Mouse (Mus musculus): ENCODE data around the gene Helz2. TPM values are rescaled to one million over a fixed set of nuclear protein-coding genes. Genes with fewer than 3 reads are reported as not detected.

Helz2 gene
- polyA plus RNA-seq, 1 experiment from 2014 or later, result 3.1 TPM

DNA sequence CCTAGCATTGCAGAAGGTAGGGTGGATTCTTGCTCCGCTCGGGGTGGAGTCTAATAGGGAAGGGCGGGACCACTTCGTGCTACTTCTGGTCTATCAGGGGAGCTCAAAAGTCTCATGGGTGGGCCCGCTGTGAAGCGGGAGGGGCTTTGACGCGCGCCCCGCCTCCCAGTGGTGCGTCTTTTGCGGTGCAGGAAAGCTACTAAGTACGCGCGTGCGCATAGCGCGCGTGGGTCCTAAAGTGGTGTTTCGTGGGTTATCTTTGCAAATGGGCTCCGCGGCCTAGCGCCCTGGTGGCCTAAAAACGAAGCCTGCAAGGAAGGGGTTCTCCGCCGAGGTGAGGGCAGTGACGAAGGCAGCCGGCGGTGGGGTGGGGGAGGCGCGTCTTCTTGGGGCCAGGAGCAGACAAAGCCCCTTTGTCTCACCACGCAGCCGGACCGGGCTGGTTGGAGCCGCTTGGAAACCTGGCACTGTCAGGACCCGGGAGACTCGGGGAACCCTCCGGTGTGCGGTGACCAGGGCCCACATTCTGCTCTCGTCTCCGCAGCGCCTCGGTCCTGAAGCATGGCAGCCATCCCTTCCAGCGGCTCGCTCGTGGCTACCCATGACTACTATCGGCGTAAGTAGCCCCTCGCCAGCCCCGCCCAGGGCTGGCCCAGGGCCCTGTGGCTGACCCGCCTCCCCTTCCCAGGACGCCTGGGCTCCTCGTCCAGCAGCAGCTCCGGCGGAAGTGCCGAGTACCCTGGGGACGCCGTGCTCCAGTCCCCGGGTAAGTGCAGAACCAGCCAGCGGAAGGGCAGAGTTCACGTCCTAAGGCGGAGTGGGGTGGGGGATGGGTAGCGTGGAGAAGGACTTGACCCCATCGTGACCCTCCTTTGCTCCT lies 54.5 kb downstream of the Helz2 start, which contains the start of gene Ppdpf:
Ppdpf (plus strand) TSS at position 127 of the 880 bp plus-strand sequence.
- under 1% methylated on average over 58 of the region's 64 CpGs for WGBS
- no peaks in the 10 kb centered on the region for H3K36me3 ChIP-seq (ENCODE audit: insufficient read depth, low read length)
- H3K9ac ChIP-seq (replicated peaks; ENCODE audit: low read depth), result peak within 1 kb of the TSS; percentile 79
- no peaks in the 10 kb centered on the region for H3K27me3 ChIP-seq (replicated peaks; ENCODE audit: insufficient read depth, low read length)
- H3K4me2 ChIP-seq (replicated peaks; ENCODE audit: low read depth, low read length), result peak within 1 kb of the TSS; percentile 78
- peak; percentile 98 for DNase-seq (ENCODE audit: low spot score)
- peak within 1 kb of the TSS; percentile 68 for H3K4me3 ChIP-seq (ENCODE audit: low read depth, low read length)
- H3K27ac ChIP-seq (ENCODE audit: low read length), result peak within 1 kb of the TSS; percentile 97
- H3K9me3 ChIP-seq (ENCODE audit: low read length), result no peaks in the 10 kb centered on the region
- TF ChIP-seq EP300 (IDR thresholded peaks at IDR 0.05), result peak; percentile 56
- peak; percentile 50 for TF ChIP-seq CTCF (IDR thresholded peaks at IDR 0.05)
- peak; percentile 95 for ATAC-seq
- H3K4me1 ChIP-seq (ENCODE audit: insufficient read depth, low read depth, low read length), result peaks cover 9% of the 10 kb centered on the region; the same call in 1 of the 2 replicates

DNA sequence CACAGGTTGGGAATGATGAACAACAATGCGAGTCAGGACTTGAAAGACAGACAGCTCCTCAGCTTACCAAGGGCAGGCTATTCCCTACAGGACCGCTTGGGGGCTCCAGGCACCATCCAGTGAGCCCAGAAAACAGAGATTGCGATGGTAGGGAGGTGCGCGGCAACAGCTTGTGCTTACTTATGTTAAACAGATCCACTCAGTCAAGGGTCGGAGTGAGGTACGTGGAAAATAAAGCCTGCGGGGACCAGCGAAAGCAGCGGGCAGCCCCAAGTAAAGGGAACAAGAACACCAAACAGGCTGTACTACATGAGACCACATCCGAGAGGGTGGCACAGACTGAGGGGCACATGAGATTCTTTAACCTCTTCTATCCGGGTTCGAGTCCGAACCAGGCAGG lies 55.2 kb downstream of the Helz2 start:
- Histone ChIP-seq H3K27ac (ENCODE audit: low read length) (peak overlapping the region; percentile 97), H3K4me2 (replicated peaks; ENCODE audit: low read depth, low read length) (peak overlapping the region; percentile 78), H3K9me3 (ENCODE audit: low read length) (no peaks in the 10 kb centered on the region), H3K4me1 (ENCODE audit: insufficient read depth, low read depth, low read length) (peaks cover 9% of the 10 kb centered on the region; the same call in 1 of the 2 replicates), H3K4me3 (ENCODE audit: low read depth, low read length) (peak overlapping the region; percentile 68), H3K27me3 (replicated peaks; ENCODE audit: insufficient read depth, low read length) (no peaks in the 10 kb centered on the region), H3K36me3 (ENCODE audit: insufficient read depth, low read length) (no peaks in the 10 kb centered on the region), H3K9ac (replicated peaks; ENCODE audit: low read depth) (peak overlapping the region; percentile 79; the same call in 1 of the 2 replicates)
- TF ChIP-seq EP300 (IDR thresholded peaks at IDR 0.05) (no peak), CTCF (IDR thresholded peaks at IDR 0.05) (peak; percentile 99)
- WGBS, result under 1% methylated on average over 14 of the region's 14 CpGs
- ATAC-seq (peak; percentile 80), DNase-seq (ENCODE audit: low spot score) (peak; percentile 95)

DNA sequence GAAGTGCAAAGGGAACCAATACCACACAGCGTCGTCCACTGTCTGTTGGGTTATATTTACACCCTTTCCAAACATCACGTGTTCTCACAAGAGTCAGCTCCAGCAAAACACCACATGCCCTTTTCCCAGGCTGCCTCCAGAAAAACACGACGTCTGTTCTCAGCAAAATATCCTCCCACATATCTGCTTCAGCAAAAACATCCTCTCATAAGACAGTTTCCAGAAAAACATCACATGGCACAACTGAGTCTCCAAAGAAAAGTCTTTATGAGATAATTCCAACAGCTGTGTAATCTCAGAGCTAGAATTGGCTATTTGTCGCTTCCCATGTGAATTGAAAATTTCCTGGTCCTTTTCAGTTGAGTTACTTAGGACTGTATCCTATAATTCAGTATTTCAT lies 60.9 kb downstream of the Helz2 start:
- ATAC-seq, result no peak
- WGBS, result 75% methylated on average over 6 of the region's 6 CpGs
- no peak overlapping the region for H3K27ac ChIP-seq (ENCODE audit: low read length)
- no peaks in the 10 kb centered on the region for H3K4me1 ChIP-seq (ENCODE audit: insufficient read depth, low read depth, low read length)
- H3K4me3 ChIP-seq (ENCODE audit: low read depth, low read length), result no peak overlapping the region
- H3K9ac ChIP-seq (replicated peaks; ENCODE audit: low read depth), result no peak overlapping the region
- H3K4me2 ChIP-seq (replicated peaks; ENCODE audit: low read depth, low read length), result no peak overlapping the region
- no peak for TF ChIP-seq CTCF (IDR thresholded peaks at IDR 0.05)
- no peak for TF ChIP-seq EP300 (IDR thresholded peaks at IDR 0.05)
- no peak for DNase-seq (ENCODE audit: low spot score)
- H3K9me3 ChIP-seq (ENCODE audit: low read length), result no peaks in the 10 kb centered on the region
- no peaks in the 10 kb centered on the region for H3K27me3 ChIP-seq (replicated peaks; ENCODE audit: insufficient read depth, low read length)
- H3K36me3 ChIP-seq (ENCODE audit: insufficient read depth, low read length), result no peaks in the 10 kb centered on the region

DNA sequence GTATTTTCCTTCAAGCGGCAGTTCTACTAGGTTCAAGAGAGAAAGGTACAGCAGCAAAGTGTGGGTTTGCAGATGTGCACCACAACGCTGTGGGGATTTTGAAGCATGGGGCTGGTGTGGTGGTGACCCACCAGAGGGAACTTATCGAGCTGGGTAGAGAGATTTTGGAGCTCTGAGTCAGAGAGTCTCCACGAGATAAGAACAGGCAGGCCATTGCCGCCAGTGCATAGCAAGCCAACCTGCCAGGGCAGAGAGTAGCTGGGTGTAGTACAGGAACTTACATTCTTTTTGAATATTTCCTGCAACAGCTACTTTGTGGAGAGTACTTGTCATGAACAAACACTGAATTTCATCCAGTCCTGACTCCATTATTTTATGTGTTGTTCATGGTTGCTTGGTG lies 63.4 kb downstream of the Helz2 start:
- ATAC-seq (no peak), DNase-seq (ENCODE audit: low spot score) (no peak)
- H3K9me3 ChIP-seq (ENCODE audit: low read length), result no peaks in the 10 kb centered on the region
- H3K4me2 ChIP-seq (replicated peaks; ENCODE audit: low read depth, low read length), result no peak overlapping the region
- no peak for TF ChIP-seq EP300 (IDR thresholded peaks at IDR 0.05)
- no peak for TF ChIP-seq CTCF (IDR thresholded peaks at IDR 0.05)
- H3K27ac ChIP-seq (ENCODE audit: low read length), result no peak overlapping the region
- H3K9ac ChIP-seq (replicated peaks; ENCODE audit: low read depth), result no peak overlapping the region
- no peaks in the 10 kb centered on the region for H3K27me3 ChIP-seq (replicated peaks; ENCODE audit: insufficient read depth, low read length)
- no peak overlapping the region for H3K4me3 ChIP-seq (ENCODE audit: low read depth, low read length)
- 57% methylated on average over 5 of the region's 5 CpGs for WGBS
- no peaks in the 10 kb centered on the region for H3K4me1 ChIP-seq (ENCODE audit: insufficient read depth, low read depth, low read length)
- no peaks in the 10 kb centered on the region for H3K36me3 ChIP-seq (ENCODE audit: insufficient read depth, low read length)

DNA sequence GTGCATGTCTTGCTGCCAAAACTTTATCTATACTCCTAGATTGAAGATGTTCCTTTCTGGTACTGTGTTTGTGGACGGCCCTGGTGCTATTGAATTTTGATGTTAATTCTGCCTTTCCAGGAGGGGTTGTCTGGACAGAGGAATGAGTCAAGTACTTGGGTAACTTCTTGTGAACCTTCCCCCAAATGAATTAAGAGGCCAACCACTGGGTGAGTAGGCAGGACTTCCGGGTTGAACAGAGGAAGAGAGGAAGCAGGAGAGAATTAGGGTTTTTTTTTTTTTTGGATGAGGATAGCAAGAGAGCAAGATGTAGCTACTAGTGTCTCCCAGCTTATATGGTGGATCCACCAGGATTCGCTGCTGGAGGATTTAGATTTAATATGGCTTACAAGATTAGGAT lies 63.8 kb downstream of the Helz2 start:
- H3K4me2 ChIP-seq (replicated peaks; ENCODE audit: low read depth, low read length), result no peak overlapping the region
- no peak overlapping the region for H3K9ac ChIP-seq (replicated peaks; ENCODE audit: low read depth)
- H3K4me1 ChIP-seq (ENCODE audit: insufficient read depth, low read depth, low read length), result no peaks in the 10 kb centered on the region
- DNase-seq (ENCODE audit: low spot score) (no peak), ATAC-seq (no peak)
- 68% methylated on average over 3 of the region's 3 CpGs for WGBS
- no peak overlapping the region for H3K27ac ChIP-seq (ENCODE audit: low read length)
- H3K9me3 ChIP-seq (ENCODE audit: low read length), result no peaks in the 10 kb centered on the region
- no peaks in the 10 kb centered on the region for H3K27me3 ChIP-seq (replicated peaks; ENCODE audit: insufficient read depth, low read length)
- H3K36me3 ChIP-seq (ENCODE audit: insufficient read depth, low read length), result no peaks in the 10 kb centered on the region
- no peak for TF ChIP-seq EP300 (IDR thresholded peaks at IDR 0.05)
- TF ChIP-seq CTCF (IDR thresholded peaks at IDR 0.05), result no peak
- H3K4me3 ChIP-seq (ENCODE audit: low read depth, low read length), result no peak overlapping the region

Other genes with a start within 250 kb of the Helz2 start
- gene Chrna4, start 198.5 kb downstream of the Helz2 start, polyA plus RNA-seq (2015; fragmentation: Nextera tagmentation; extraction: Ambion mirVana), result 0.04 and 0.15 TPM in 2 replicates
- 0.04 TPM in 1 of 2 replicates, not detected in the other for gene Kcnq2, start 106.7 kb downstream of the Helz2 start, polyA plus RNA-seq (2015; fragmentation: Nextera tagmentation; extraction: Ambion mirVana)
- gene Eef1a2, start 85.0 kb downstream of the Helz2 start, polyA plus RNA-seq (2015; fragmentation: Nextera tagmentation; extraction: Ambion mirVana), result 0.14 and 0.20 TPM in 2 replicates
- 261 and 262 TPM in 2 replicates for gene Ppdpf, start 54.8 kb downstream of the Helz2 start, polyA plus RNA-seq (2015; fragmentation: Nextera tagmentation; extraction: Ambion mirVana)
- gene Ptk6, start 39.2 kb downstream of the Helz2 start, polyA plus RNA-seq (2015; fragmentation: Nextera tagmentation; extraction: Ambion mirVana), result 0.23 and 0.25 TPM in 2 replicates
- gene Srms, start 28.8 kb downstream of the Helz2 start, polyA plus RNA-seq (2015; fragmentation: Nextera tagmentation; extraction: Ambion mirVana), result 2.5 and 2.6 TPM in 2 replicates
- 0.86 and 0.91 TPM in 2 replicates for gene Fndc11, start 22.0 kb downstream of the Helz2 start, polyA plus RNA-seq (2015; fragmentation: Nextera tagmentation; extraction: Ambion mirVana)
- 7.6 and 7.8 TPM in 2 replicates for gene Gmeb2, start 46.0 kb upstream of the Helz2 start, polyA plus RNA-seq (2015; fragmentation: Nextera tagmentation; extraction: Ambion mirVana)
- gene Stmn3, start 72.5 kb upstream of the Helz2 start, polyA plus RNA-seq (2015; fragmentation: Nextera tagmentation; extraction: Ambion mirVana), result 0.51 and 0.95 TPM in 2 replicates
- 8.0 and 10.4 TPM in 2 replicates for gene Rtel1, start 77.7 kb upstream of the Helz2 start, polyA plus RNA-seq (2015; fragmentation: Nextera tagmentation; extraction: Ambion mirVana)
- 22.9 and 26.8 TPM in 2 replicates for gene Zgpat, start 122.9 kb upstream of the Helz2 start, polyA plus RNA-seq (2015; fragmentation: Nextera tagmentation; extraction: Ambion mirVana)
- gene Arfrp1, start 123.4 kb upstream of the Helz2 start, polyA plus RNA-seq (2015; fragmentation: Nextera tagmentation; extraction: Ambion mirVana), result 46.5 and 46.6 TPM in 2 replicates
- gene Lime1, start 138.1 kb upstream of the Helz2 start, polyA plus RNA-seq (2015; fragmentation: Nextera tagmentation; extraction: Ambion mirVana), result 12.2 and 13.5 TPM in 2 replicates
- gene Zbtb46, start 217.4 kb upstream of the Helz2 start, polyA plus RNA-seq (2015; fragmentation: Nextera tagmentation; extraction: Ambion mirVana), result 11.2 and 14.8 TPM in 2 replicates